In genomic region chr8:79105186-79105585, GRCm38 (mm10) we compare ENCODE assay signal across 16 mouse cellular contexts.
A peak's percentile ranks its signal among the peaks of the same experiment; 100 is the strongest.
DNase-seq lines count a peak whose midpoint lies in the region; ATAC-seq and TF ChIP-seq lines count a peak whose summit lies in the region.
"Had no signal": no experiment of that assay in that cellular context is flagged by ENCODE, and none has a peak within 500 bp of the region (broad histone marks: within the 10 kb centered on the region; RNA-seq: fewer than 3 reads in every experiment).

No protein-coding gene starts in this region.

- WGBS in heart, adult 2 months = 57% methylated on average over 10 of the region's 10 CpGs
- 70% methylated on average over 10 of the region's 10 CpGs for WGBS in limb, embryonic 12.5 days
- WGBS in limb, embryonic 10.5 days = 95% methylated on average over 10 of the region's 10 CpGs
- WGBS in small intestine, adult 2 months = 37% methylated on average over 10 of the region's 10 CpGs

- no peak for TF ChIP-seq CTCF in heart, adult 2 months (IDR thresholded peaks at IDR 0.05)
- TF ChIP-seq CTCF in embryonic fibroblast, embryonic 13.5 days (IDR thresholded peaks at IDR 0.05; ENCODE audit: borderline replicate concordance, insufficient read depth, low read length) = no peak
- TF ChIP-seq CTCF in small intestine, adult 2 months (IDR thresholded peaks at IDR 0.05; ENCODE audit: extremely low read depth, insufficient read length, insufficient replicate concordance, low read depth, low read length) = no peak

- no peaks in the 10 kb centered on the region for H3K79me2 ChIP-seq in heart, adult 2 months (replicated peaks; ENCODE audit: control insufficient read depth, insufficient read depth, low read length)

- H3K4me1 ChIP-seq in heart, adult 2 months (ENCODE audit: control insufficient read depth, insufficient read depth, low read length) = peaks cover 13% of the 10 kb centered on the region
- peaks cover 34% of the 10 kb centered on the region for H3K4me1 ChIP-seq in limb, embryonic 12.5 days (replicated peaks)
- H3K4me1 ChIP-seq in limb, embryonic 10.5 days = 0 out of 2 replicates have a peak, but pooled peaks cover 4% of the 10 kb centered on the region
- peaks cover 26% of the 10 kb centered on the region for H3K4me1 ChIP-seq in embryonic fibroblast, embryonic 13.5 days (ENCODE audit: control insufficient read depth, insufficient read depth, low read length)
- H3K4me1 ChIP-seq in small intestine, adult 2 months (ENCODE audit: control insufficient read depth, insufficient read depth, insufficient read length, low read length) = peaks cover 23% of the 10 kb centered on the region; the same call in 1 of the 2 replicates

- TF ChIP-seq POLR2A in heart, adult 2 months (IDR thresholded peaks at IDR 0.05; ENCODE audit: insufficient read depth, low read depth, low read length) = no peak
- no peak for TF ChIP-seq POLR2A in embryonic fibroblast, embryonic 13.5 days (IDR thresholded peaks at IDR 0.05; ENCODE audit: low read depth, low read length)
- no peak for TF ChIP-seq POLR2A in small intestine, adult 2 months (IDR thresholded peaks at IDR 0.05; ENCODE audit: low read depth, low read length)

- no peak overlapping the region for H3K4me3 ChIP-seq in heart, adult 2 months
- no peak overlapping the region for H3K4me3 ChIP-seq in limb, embryonic 12.5 days (replicated peaks)
- H3K4me3 ChIP-seq in limb, embryonic 10.5 days = no peak overlapping the region
- no peak overlapping the region for H3K4me3 ChIP-seq in embryonic fibroblast, embryonic 13.5 days (ENCODE audit: insufficient read depth, low read length)
- H3K4me3 ChIP-seq in small intestine, adult 2 months (ENCODE audit: low read depth, low read length) = no peak overlapping the region
- H3K4me3 ChIP-seq: left cerebral cortex, adult 2 months; liver, embryonic 12.5 days; neural tube, embryonic 12.5 days had no signal

- H3K27me3 ChIP-seq in heart, adult 2 months (ENCODE audit: control insufficient read depth, insufficient read depth, low read length) = no peaks in the 10 kb centered on the region
- H3K27me3 ChIP-seq in limb, embryonic 12.5 days = no peaks in the 10 kb centered on the region
- no peaks in the 10 kb centered on the region for H3K27me3 ChIP-seq in limb, embryonic 10.5 days (ENCODE audit: low read depth, poor library complexity, severe bottlenecking)
- no peaks in the 10 kb centered on the region for H3K27me3 ChIP-seq in small intestine, adult 2 months (ENCODE audit: control insufficient read depth, insufficient read depth, low read length)
- H3K27me3 ChIP-seq: liver, embryonic 12.5 days; neural tube, embryonic 12.5 days had no signal

- no peak for TF ChIP-seq EP300 in heart, adult 2 months (IDR thresholded peaks at IDR 0.05; ENCODE audit: insufficient read depth, low read depth, low read length)

- H3K27ac ChIP-seq in heart, adult 2 months = peak overlapping the region; percentile 64
- H3K27ac ChIP-seq in limb, embryonic 12.5 days = peak overlapping the region; percentile 78
- no peak overlapping the region for H3K27ac ChIP-seq in limb, embryonic 10.5 days
- H3K27ac ChIP-seq in embryonic fibroblast, embryonic 13.5 days (ENCODE audit: insufficient read depth, low read length) = peak overlapping the region; percentile 68
- H3K27ac ChIP-seq in small intestine, adult 2 months (ENCODE audit: insufficient read depth, low read depth, low read length) = peak overlapping the region; percentile 97
- H3K27ac ChIP-seq: hindbrain, postnatal 0 days; left cerebral cortex, adult 2 months; liver, embryonic 12.5 days; macrophage; neural tube, embryonic 12.5 days had no signal

- no peaks in the 10 kb centered on the region for H3K9me3 ChIP-seq in limb, embryonic 12.5 days
- no peaks in the 10 kb centered on the region for H3K9me3 ChIP-seq in limb, embryonic 10.5 days (replicated peaks)
- H3K9me3 ChIP-seq: liver, embryonic 12.5 days; neural tube, embryonic 12.5 days had no signal

- H3K9ac ChIP-seq in heart, adult 2 months (ENCODE audit: low read depth, low read length) = no peak overlapping the region
- H3K9ac ChIP-seq in limb, embryonic 12.5 days (replicated peaks) = no peak overlapping the region
- H3K9ac ChIP-seq: liver, embryonic 12.5 days; neural tube, embryonic 12.5 days had no signal

- ATAC-seq in limb, embryonic 12.5 days (ENCODE audit: insufficient number of reproducible peaks, insufficient read depth, low FRiP score, low TSS enrichment, low read depth) = no peak
- ATAC-seq: activated CD4-positive, CD25-positive, alpha-beta regulatory T cell, adult 4 months; hindbrain, postnatal 0 days; liver, embryonic 12.5 days had no signal

- H3K4me2 ChIP-seq in limb, embryonic 12.5 days = no peak overlapping the region
- H3K4me2 ChIP-seq: liver, embryonic 12.5 days; neural tube, embryonic 12.5 days had no signal

- intact Hi-C loops in heart, adult 2 months (cut with DNase I) = no loop called here
- intact Hi-C loops in heart, postnatal 36 days (cut with DNase I) = no loop called here

- H3K36me3 ChIP-seq in heart, adult 2 months (ENCODE audit: control insufficient read depth, insufficient read depth, low read length) = peaks cover 8% of the 10 kb centered on the region; the same call in 1 of the 2 replicates
- peaks cover 38% of the 10 kb centered on the region for H3K36me3 ChIP-seq in limb, embryonic 12.5 days
- peaks cover 82% of the 10 kb centered on the region for H3K36me3 ChIP-seq in limb, embryonic 10.5 days
- H3K36me3 ChIP-seq in small intestine, adult 2 months (ENCODE audit: control insufficient read depth, insufficient read depth, low read length) = peaks cover 2% of the 10 kb centered on the region; the same call in 1 of the 2 replicates
- H3K36me3 ChIP-seq: liver, embryonic 12.5 days had no signal

- DNase-seq in heart, adult 2 months = no peak
- DNase-seq in heart, postnatal 36 days = no peak
- DNase-seq in limb, embryonic 10.5 days (ENCODE audit: low spot score) = no peak
- DNase-seq in adrenal gland, adult 2 months = no peak
- DNase-seq: cerebellum, adult 18-20 months; midbrain, embryonic 14.5 days; thymus, postnatal 25 days had no signal
